Mouse (Mus musculus) midbrain, postnatal 0 days (tissue): ENCODE measurements at regions not wholly inside any gene's neighbourhood (a gene's known extent, or its start where the extent isn't known, plus 50 kb on each side); places are given as distances from the start of the nearest gene placed in this dataset.

ENCODE experiments used
- ATAC-seq: fragments of 200-750 bp; cut with Nextera tagmentation; 2 replicates; pipeline ENCODE4 v1.8.0; 2017; ENCODE audit warnings: moderate number of reproducible peaks, mild to moderate bottlenecking, moderate TSS enrichment, moderate library complexity; ENCODE audit not compliant: low FRiP score
- DNase-seq: peaks from one replicate; pipeline ENCODE4 v3.0.0-alpha.2; 2015; ENCODE audit warnings: low spot score
- H3K27ac ChIP-seq: fragments of 300-500 bp; sonication (generic); 2 replicates; pipeline ENCODE4 v1.5.1; 2014; ENCODE audit warnings: low read depth, mild to moderate bottlenecking, low read length, mixed read lengths
- H3K27me3 ChIP-seq: fragments of 300-500 bp; sonication (generic); 2 replicates; pipeline ENCODE4 v1.6.1; 2014; ENCODE audit warnings: low read length, control low read depth, mixed read lengths; ENCODE audit not compliant: insufficient read depth
- H3K36me3 ChIP-seq: fragments of 300-500 bp; sonication (generic); 2 replicates; pipeline ENCODE4 v1.6.1; 2014; ENCODE audit warnings: low read length, control low read depth, mixed read lengths; ENCODE audit not compliant: insufficient read depth
- H3K4me1 ChIP-seq: fragments of 300-500 bp; sonication (generic); 2 replicates; pipeline ENCODE4 v1.6.1; 2014; ENCODE audit warnings: mild to moderate bottlenecking, control low read depth, antibody characterized with exemption, low read length, mixed read lengths; ENCODE audit not compliant: insufficient read depth
- H3K4me2 ChIP-seq: fragments of 300-500 bp; sonication (generic); 2 replicates; pipeline ENCODE4 v1.6.1; 2014; ENCODE audit warnings: low read depth, mild to moderate bottlenecking, low read length, mixed read lengths; ENCODE audit not compliant: poor library complexity, severe bottlenecking
- H3K4me3 ChIP-seq: fragments of 300-500 bp; sonication (generic); 2 replicates; pipeline ENCODE4 v1.5.1; 2014; ENCODE audit warnings: low read depth, mild to moderate bottlenecking, low read length, moderate library complexity
- H3K9ac ChIP-seq: fragments of 300-500 bp; sonication (generic); replicated peaks from 2 replicates; pipeline ENCODE4 v1.6.1; 2014; ENCODE audit warnings: mild to moderate bottlenecking, low read length, moderate library complexity, mixed read lengths; ENCODE audit not compliant: poor library complexity, severe bottlenecking
- H3K9me3 ChIP-seq: fragments of 300-500 bp; sonication (generic); 2 replicates; pipeline ENCODE4 v1.6.1; 2016; ENCODE audit warnings: low read length, control low read depth
- CTCF ChIP-seq: IDR thresholded peaks from 2 replicates; pipeline ENCODE4 v1.5.1; 2016; ENCODE audit warnings: antibody characterized with exemption, mild to moderate bottlenecking
- WGBS: fragments of 180-500 bp; shearing (Covaris S2); extraction: QIAGEN DNeasy Blood & Tissue Kit; methylation state at CpG from one replicate; pipeline ENCODE4 v1.1.7; 2014; 5-methylcytosine and 5-hydroxymethylcytosine counted together

DNA sequence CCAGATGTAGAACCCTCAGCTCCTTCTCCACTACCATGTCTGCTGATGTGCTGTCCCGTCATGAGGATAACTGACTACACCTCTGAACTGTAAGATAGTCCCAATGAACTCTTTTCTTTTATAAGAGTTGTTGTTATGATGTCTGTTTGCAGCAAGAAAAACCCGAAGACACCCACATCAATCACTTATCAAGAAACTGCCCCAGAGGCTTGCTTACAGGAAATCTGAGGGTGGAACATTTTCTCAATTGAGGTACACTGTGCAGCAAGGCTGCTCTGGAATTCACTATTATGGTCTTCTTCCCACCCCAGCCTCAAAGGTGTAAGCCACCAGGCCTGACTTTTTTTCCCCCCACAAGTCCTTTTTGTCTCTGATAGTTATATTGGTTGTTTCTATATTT, 125.8 kb downstream of the Nab1 start:
- H3K36me3 ChIP-seq: no peaks in the 10 kb centered on the region
- no peaks in the 10 kb centered on the region for H3K4me1 ChIP-seq
- H3K9ac ChIP-seq: no peak overlapping the region
- no peak overlapping the region for H3K4me3 ChIP-seq
- 90% methylated on average over 2 of the region's 2 CpGs for WGBS
- no peaks in the 10 kb centered on the region for H3K9me3 ChIP-seq
- H3K4me2 ChIP-seq: no peak overlapping the region
- H3K27ac ChIP-seq: no peak overlapping the region
- DNase-seq: no peak
- no peaks in the 10 kb centered on the region for H3K27me3 ChIP-seq
- no peak for TF ChIP-seq CTCF
- no peak for ATAC-seq

DNA sequence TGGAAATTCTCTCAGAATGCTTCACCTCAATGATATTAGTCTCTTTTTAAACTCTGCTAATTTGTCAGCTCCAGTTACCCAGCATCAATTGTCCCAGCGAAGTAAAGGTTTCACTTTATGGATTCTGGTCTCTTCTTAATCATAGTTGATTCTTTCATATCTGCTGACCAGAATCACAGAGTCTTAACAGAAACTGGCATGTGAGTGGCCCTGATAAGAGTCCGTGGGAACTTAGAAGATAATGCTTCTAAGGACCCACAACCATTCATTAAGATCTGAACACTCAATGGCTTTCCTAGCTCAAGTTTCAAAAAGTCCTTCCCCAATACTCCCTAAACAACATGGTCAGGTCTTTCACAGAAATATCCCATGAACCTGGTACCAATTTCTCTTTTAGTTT, 126.7 kb downstream of the Nab1 start:
- no peak overlapping the region for H3K4me3 ChIP-seq
- no peaks in the 10 kb centered on the region for H3K4me1 ChIP-seq
- 84% methylated on average over 2 of the region's 2 CpGs for WGBS
- no peaks in the 10 kb centered on the region for H3K27me3 ChIP-seq
- no peak overlapping the region for H3K27ac ChIP-seq
- H3K9ac ChIP-seq: no peak overlapping the region
- DNase-seq (no peak), ATAC-seq (no peak)
- no peaks in the 10 kb centered on the region for H3K36me3 ChIP-seq
- H3K9me3 ChIP-seq: no peaks in the 10 kb centered on the region
- no peak overlapping the region for H3K4me2 ChIP-seq
- TF ChIP-seq CTCF: no peak

DNA sequence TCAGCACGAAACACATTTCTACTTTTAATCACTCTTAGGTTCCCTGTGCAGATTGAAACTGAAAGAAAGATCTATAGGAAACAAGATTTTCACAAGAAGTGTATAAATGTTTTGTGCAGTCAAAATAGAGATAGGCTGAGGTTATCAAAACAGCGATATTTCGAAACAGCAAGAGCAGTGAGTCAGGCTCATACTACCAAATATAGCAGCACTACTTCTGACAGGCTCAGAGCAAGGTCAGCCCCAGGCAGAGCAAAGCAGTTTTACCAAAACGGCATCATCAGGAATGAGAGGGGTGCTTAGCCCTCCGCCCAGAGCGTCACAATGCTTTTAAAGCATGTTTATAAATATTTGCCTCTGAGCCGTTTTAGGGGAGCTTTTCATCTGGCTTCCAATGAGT, 133.4 kb upstream of the Gls start:
- Histone ChIP-seq H3K36me3 (no peaks in the 10 kb centered on the region), H3K9ac (no peak overlapping the region), H3K4me3 (no peak overlapping the region), H3K4me1 (no peaks in the 10 kb centered on the region), H3K27me3 (no peaks in the 10 kb centered on the region), H3K9me3 (no peaks in the 10 kb centered on the region), H3K27ac (no peak overlapping the region), H3K4me2 (no peak overlapping the region)
- TF ChIP-seq CTCF: no peak
- no peak for DNase-seq
- no peak for ATAC-seq
- 79% methylated on average over 7 of the region's 7 CpGs for WGBS

- no peak for DNase-seq
- ATAC-seq: no peak
Observed at GRCm38 (mm10) chr1:52363625-52364024, 130.6 kb upstream of the Gls start.

DNA sequence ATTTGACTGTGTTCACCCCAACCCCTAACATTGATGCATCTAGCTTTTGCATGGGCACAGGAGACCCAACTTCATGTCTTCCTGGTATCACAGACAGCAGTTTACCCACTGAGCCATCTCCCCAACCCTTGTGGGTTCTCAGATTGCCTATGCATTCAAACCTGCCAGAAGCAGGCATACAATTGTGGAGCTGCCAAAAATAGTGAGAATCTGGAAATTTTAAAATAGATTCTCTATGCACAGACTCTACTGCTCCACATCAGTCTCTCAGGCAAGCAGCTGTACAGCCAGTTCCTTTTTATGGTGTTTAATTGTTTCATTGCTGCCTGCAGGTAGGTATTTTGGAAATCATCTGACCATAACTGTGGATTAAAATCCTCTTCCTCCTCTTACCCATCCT, 129.9 kb upstream of the Gls start:
- H3K36me3 ChIP-seq: no peaks in the 10 kb centered on the region
- no peak overlapping the region for H3K27ac ChIP-seq
- H3K9ac ChIP-seq: no peak overlapping the region
- no peaks in the 10 kb centered on the region for H3K9me3 ChIP-seq
- ATAC-seq (no peak), DNase-seq (no peak)
- H3K4me3 ChIP-seq: no peak overlapping the region
- no peaks in the 10 kb centered on the region for H3K27me3 ChIP-seq
- no peak for TF ChIP-seq CTCF
- H3K4me1 ChIP-seq: no peaks in the 10 kb centered on the region
- no peak overlapping the region for H3K4me2 ChIP-seq

More at GRCm38 (mm10) chr1:52363625-52364024, 130.6 kb upstream of the Gls start:
- no peak overlapping the region for H3K4me3 ChIP-seq
- 83% methylated on average over 3 of the region's 3 CpGs for WGBS
- H3K36me3 ChIP-seq: no peaks in the 10 kb centered on the region
- H3K9ac ChIP-seq: no peak overlapping the region
- no peak overlapping the region for H3K27ac ChIP-seq
- no peak for TF ChIP-seq CTCF
- no peaks in the 10 kb centered on the region for H3K27me3 ChIP-seq
- H3K4me1 ChIP-seq: no peaks in the 10 kb centered on the region
- no peaks in the 10 kb centered on the region for H3K9me3 ChIP-seq
- no peak overlapping the region for H3K4me2 ChIP-seq

- no peak overlapping the region for H3K4me3 ChIP-seq
- no peaks in the 10 kb centered on the region for H3K27me3 ChIP-seq
- no peak overlapping the region for H3K9ac ChIP-seq
- H3K9me3 ChIP-seq: no peaks in the 10 kb centered on the region
- 90% methylated on average over 6 of the region's 6 CpGs for WGBS
- ATAC-seq (no peak), DNase-seq (peak; percentile 20)
- no peak overlapping the region for H3K27ac ChIP-seq
- no peaks in the 10 kb centered on the region for H3K4me1 ChIP-seq
- no peaks in the 10 kb centered on the region for H3K36me3 ChIP-seq
- no peak for TF ChIP-seq CTCF
- no peak overlapping the region for H3K4me2 ChIP-seq
Observed at GRCm38 (mm10) chr1:52354041-52354582, 121.1 kb upstream of the Gls start.
